Mouse (Mus musculus): ENCODE measurements around the gene Ropn1.

DNA sequence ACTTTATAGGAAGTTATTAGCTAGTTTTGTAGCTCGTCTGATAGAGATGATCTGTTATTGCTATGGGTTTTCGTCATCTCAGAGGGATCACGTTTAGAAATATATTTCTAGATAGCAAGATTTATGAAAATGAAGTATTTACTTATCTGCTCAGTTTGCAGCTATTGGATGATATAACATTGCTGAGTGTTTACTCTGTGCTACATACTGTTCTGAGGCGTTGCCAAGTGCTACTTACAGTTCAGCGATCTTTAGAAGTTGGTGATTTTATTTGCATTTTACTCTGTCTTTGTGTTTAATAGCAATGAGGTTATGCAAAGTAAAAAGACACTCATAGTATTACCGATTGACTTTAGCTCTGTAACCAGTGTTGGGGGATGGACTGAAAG, 51.1 kb downstream of the Ropn1 start:
- TF ChIP-seq CTCF (IDR thresholded peaks at IDR 0.05; ENCODE audit: low read depth) (no peak), EP300 (IDR thresholded peaks at IDR 0.05; ENCODE audit: low read depth) (no peak)

Measured in liver, postnatal 0 days (tissue).